Mouse (Mus musculus) lung, embryonic 16.5 days (tissue): ENCODE measurements at regions not wholly inside any gene's neighbourhood (a gene's known extent, or its start where the extent isn't known, plus 50 kb on each side); places are given as distances from the start of the nearest gene placed in this dataset.

Experiments
- ATAC-seq: fragments of 200-750 bp; cut with Nextera tagmentation; 2 replicates; pipeline ENCODE4 v1.8.0; 2017; ENCODE audit warnings: low read depth, mild to moderate bottlenecking, moderate library complexity
- H3K27ac ChIP-seq: fragments of 300-500 bp; sonication (generic); 2 replicates; pipeline ENCODE4 v1.5.1; 2014; ENCODE audit warnings: mild to moderate bottlenecking, control low read depth, low read length
- H3K27me3 ChIP-seq: fragments of 300-500 bp; sonication (generic); 2 replicates; pipeline ENCODE4 v1.6.1; 2014; ENCODE audit warnings: low read depth, low read length, mixed read lengths; ENCODE audit not compliant: control insufficient read depth, insufficient read depth
- H3K36me3 ChIP-seq: fragments of 300-500 bp; sonication (generic); 2 replicates; pipeline ENCODE4 v1.6.1; 2014; ENCODE audit warnings: low read length; ENCODE audit not compliant: control insufficient read depth, insufficient read depth
- H3K4me1 ChIP-seq: fragments of 300-500 bp; sonication (generic); replicated peaks from 2 replicates; pipeline ENCODE4 v1.6.1; 2014; ENCODE audit warnings: low read length, mixed read lengths; ENCODE audit not compliant: control insufficient read depth, insufficient read depth
- H3K4me2 ChIP-seq: fragments of 300-500 bp; sonication (generic); 2 replicates; pipeline ENCODE4 v1.6.1; 2014; ENCODE audit warnings: low read depth, low read length, control low read depth
- H3K4me3 ChIP-seq: fragments of 300-500 bp; sonication (generic); 2 replicates; pipeline ENCODE4 v1.5.1; 2014; ENCODE audit warnings: mild to moderate bottlenecking, low read length, control low read depth
- H3K9ac ChIP-seq: fragments of 300-500 bp; sonication (generic); 2 replicates; pipeline ENCODE4 v1.6.1; 2014; ENCODE audit warnings: low read length, control low read depth
- H3K9me3 ChIP-seq: fragments of 300-500 bp; sonication (generic); 2 replicates; pipeline ENCODE4 v1.6.1; 2016; ENCODE audit warnings: low read length; ENCODE audit not compliant: control insufficient read depth
- WGBS: fragments of 180-500 bp; shearing (Covaris S2); extraction: QIAGEN DNeasy Blood & Tissue Kit; methylation state at CpG from one replicate; pipeline ENCODE4 v1.1.7; 2014; 5-methylcytosine and 5-hydroxymethylcytosine counted together

DNA sequence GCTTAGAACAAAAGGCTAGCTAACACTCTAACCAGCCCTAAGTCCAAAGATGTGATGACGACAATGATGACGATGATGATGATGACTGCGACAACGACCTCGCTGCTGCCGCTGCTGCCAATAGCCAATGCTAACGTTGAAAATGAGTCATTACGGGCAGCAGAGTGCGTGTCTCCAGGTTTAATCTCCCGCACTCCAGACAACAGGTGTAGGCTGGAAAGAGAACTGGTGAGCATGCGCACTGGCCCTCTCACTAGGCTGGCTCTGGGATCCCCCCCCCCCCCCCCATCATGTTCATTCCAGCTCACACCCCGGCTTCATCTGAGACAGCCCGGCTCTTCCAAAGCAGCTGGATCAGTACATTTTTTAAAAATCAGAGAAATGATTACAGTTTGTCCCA lies 138.4 kb downstream of the 9530068E07Rik start:
- ATAC-seq, result no peak
- no peak overlapping the region for H3K4me3 ChIP-seq
- 23% methylated on average over 13 of the region's 13 CpGs for WGBS
- no peaks in the 10 kb centered on the region for H3K27me3 ChIP-seq
- H3K36me3 ChIP-seq, result no peaks in the 10 kb centered on the region
- peaks cover 8% of the 10 kb centered on the region for H3K4me1 ChIP-seq
- no peak overlapping the region for H3K9ac ChIP-seq
- no peak overlapping the region for H3K27ac ChIP-seq
- no peak overlapping the region for H3K4me2 ChIP-seq
- no peaks in the 10 kb centered on the region for H3K9me3 ChIP-seq

DNA sequence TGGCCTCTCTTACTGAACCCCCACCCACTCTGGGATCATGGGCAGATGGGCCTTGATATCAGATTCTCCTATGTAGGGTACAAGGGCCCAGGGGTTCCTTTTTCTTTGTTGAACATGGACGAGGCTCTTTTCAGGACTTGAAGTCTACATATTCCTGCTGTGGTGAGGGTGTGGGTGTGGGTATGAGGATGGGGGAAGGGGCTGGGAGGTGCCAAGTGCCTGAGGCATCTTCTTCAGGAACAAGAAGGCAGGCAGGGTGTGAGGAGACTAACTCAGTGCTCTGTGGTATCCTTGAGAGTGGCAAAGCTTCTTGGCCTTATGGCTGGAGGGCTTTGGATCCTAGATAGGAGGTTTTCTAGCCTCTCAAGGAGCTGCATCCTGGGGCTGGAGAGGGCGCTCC lies 140.0 kb downstream of the 9530068E07Rik start:
- Histone ChIP-seq H3K27ac (no peak overlapping the region), H3K4me3 (no peak overlapping the region), H3K4me1 (peaks cover 8% of the 10 kb centered on the region), H3K27me3 (no peaks in the 10 kb centered on the region), H3K4me2 (no peak overlapping the region), H3K36me3 (no peaks in the 10 kb centered on the region), H3K9me3 (no peaks in the 10 kb centered on the region), H3K9ac (no peak overlapping the region)
- whole genome bisulfite sequencing, result 65% methylated on average over 2 of the region's 2 CpGs
- ATAC-seq, result 0 out of 2 replicates have a peak, but pooled peaks have one; percentile 4

DNA sequence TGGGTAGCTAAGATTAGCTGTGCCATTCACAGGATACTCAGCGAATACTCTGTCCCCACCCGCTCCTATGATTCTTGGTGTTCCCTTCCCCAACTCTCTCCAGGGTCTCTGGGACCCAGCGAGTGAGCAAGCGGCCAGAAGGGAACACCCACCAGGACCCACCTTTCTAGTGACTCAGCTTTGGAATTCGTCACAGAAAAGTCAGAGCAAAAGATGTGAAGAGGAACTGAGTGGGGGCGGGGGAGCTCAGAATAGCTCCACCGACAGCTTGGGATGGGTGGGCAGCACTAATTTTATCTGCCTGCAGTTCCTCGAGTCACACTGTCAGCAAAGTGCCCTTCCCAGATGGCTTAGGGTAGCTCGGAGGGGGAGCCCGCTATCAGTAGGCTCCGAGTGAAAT lies 140.6 kb downstream of the 9530068E07Rik start:
- WGBS, result 50% methylated on average over 11 of the region's 11 CpGs
- Histone ChIP-seq H3K9me3 (no peaks in the 10 kb centered on the region), H3K36me3 (no peaks in the 10 kb centered on the region), H3K27me3 (no peaks in the 10 kb centered on the region), H3K9ac (no peak overlapping the region), H3K4me1 (peaks cover 8% of the 10 kb centered on the region), H3K4me2 (no peak overlapping the region), H3K4me3 (no peak overlapping the region), H3K27ac (no peak overlapping the region)
- no peak for ATAC-seq

DNA sequence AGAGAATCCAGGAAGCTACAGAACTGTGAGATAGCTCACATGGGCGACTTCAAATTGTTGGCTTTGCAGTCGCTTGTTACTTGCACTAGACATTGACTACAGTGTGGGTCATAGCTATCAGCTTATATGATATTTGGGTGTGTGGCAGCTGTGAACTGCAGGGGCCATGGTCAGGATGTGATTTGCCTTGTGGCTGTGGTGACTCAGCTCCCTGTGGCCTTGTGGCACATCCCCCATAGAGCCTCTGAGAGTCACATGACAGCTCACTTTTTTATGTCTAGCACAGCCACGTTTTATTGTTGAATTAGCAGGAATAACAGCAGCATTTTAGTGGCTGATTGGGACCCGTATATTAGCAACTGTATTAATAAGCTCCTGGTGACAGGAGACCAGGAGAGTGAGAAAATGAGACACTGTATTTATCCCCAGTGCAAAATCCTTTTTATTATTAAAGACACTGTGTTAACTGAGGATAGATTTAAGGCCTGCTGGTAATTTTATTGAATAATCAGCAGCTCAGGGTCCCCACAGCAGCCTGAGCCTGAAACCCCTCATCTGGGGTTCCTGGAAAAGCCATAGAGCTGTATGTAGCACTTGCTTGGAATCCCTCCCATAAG lies 141.7 kb downstream of the 9530068E07Rik start:
- H3K27ac ChIP-seq, result no peak overlapping the region
- no peaks in the 10 kb centered on the region for H3K27me3 ChIP-seq
- ATAC-seq, result no peak
- H3K4me3 ChIP-seq, result no peak overlapping the region
- no peak overlapping the region for H3K9ac ChIP-seq
- no peaks in the 10 kb centered on the region for H3K36me3 ChIP-seq
- no peaks in the 10 kb centered on the region for H3K9me3 ChIP-seq
- peaks cover 8% of the 10 kb centered on the region for H3K4me1 ChIP-seq
- no peak overlapping the region for H3K4me2 ChIP-seq
- WGBS, result 65% methylated on average over 4 of the region's 4 CpGs

DNA sequence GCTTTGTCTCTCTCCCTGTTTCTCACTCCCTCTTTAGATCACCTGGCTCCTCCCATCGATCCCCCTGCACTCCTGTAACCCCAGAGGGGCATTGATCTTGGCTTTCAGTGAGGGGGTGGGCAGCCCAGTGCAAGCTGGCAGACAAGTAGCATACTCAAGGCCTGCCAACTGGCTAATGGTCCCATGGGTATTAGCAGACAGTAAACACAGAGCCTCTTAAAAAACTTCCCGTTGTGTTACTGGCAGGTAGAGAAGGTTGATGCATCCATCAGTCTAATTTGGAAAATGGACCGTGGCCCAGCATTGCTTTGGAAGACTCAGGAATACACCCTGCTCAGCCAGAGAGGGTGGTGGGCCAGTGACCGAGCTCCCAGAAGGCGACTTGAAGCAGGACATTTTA lies 145.0 kb downstream of the 9530068E07Rik start:
- no peaks in the 10 kb centered on the region for H3K9me3 ChIP-seq
- no peaks in the 10 kb centered on the region for H3K36me3 ChIP-seq
- WGBS, result 64% methylated on average over 5 of the region's 5 CpGs
- no peak overlapping the region for H3K4me2 ChIP-seq
- no peak overlapping the region for H3K9ac ChIP-seq
- no peaks in the 10 kb centered on the region for H3K4me1 ChIP-seq
- H3K4me3 ChIP-seq, result no peak overlapping the region
- no peaks in the 10 kb centered on the region for H3K27me3 ChIP-seq
- ATAC-seq, result no peak
- no peak overlapping the region for H3K27ac ChIP-seq

DNA sequence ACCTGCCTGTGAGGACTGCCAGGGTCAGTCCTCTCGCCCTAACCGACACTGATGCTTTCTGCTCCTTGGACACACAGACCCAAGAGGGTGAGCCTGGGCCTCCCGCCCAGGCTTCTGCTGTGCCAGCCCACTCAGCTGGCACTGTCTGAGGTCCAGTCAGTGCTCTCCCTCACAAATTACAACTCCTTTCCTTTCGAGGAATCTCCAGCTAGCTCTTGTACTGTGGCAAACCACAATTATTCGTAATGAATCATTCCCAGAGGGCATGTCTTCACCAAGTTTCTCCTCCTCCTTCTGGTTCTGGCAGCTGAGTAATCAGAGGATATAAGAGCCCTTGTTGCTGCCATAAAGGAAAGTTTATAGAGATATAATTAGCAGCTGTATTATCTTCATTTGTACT lies 155.2 kb downstream of the 9530068E07Rik start:
- H3K4me1 ChIP-seq, result no peaks in the 10 kb centered on the region
- H3K4me3 ChIP-seq, result no peak overlapping the region
- H3K27ac ChIP-seq, result no peak overlapping the region
- H3K9ac ChIP-seq, result no peak overlapping the region
- H3K4me2 ChIP-seq, result no peak overlapping the region
- no peak for ATAC-seq
- no peaks in the 10 kb centered on the region for H3K27me3 ChIP-seq
- WGBS, result 59% methylated on average over 5 of the region's 5 CpGs
- no peaks in the 10 kb centered on the region for H3K36me3 ChIP-seq
- no peaks in the 10 kb centered on the region for H3K9me3 ChIP-seq

DNA sequence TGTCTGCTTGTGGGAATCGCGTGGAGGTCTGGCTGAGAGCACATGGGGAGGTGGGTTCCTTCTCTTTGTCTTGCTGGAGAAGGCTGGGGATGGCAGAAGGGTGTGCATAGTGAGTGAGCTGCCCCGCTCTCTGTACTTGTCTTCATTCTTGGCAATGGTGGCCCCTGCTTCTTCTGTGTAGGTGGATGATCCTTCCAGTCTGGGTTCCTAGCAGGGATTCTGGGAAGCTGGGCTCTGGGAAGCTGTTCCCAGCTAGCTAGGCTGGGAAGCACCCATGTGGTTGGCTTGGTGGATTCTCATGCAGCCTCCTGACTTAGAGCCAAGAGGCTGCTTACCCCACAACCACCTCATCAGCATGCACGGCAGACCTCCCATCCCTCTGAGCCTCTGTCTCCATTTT lies 156.6 kb downstream of the 9530068E07Rik start:
- WGBS, result 86% methylated on average over 4 of the region's 4 CpGs
- H3K4me2 ChIP-seq, result no peak overlapping the region
- H3K27ac ChIP-seq, result no peak overlapping the region
- no peaks in the 10 kb centered on the region for H3K36me3 ChIP-seq
- H3K9ac ChIP-seq, result no peak overlapping the region
- no peaks in the 10 kb centered on the region for H3K4me1 ChIP-seq
- H3K4me3 ChIP-seq, result no peak overlapping the region
- H3K9me3 ChIP-seq, result no peaks in the 10 kb centered on the region
- H3K27me3 ChIP-seq, result no peaks in the 10 kb centered on the region
- no peak for ATAC-seq

DNA sequence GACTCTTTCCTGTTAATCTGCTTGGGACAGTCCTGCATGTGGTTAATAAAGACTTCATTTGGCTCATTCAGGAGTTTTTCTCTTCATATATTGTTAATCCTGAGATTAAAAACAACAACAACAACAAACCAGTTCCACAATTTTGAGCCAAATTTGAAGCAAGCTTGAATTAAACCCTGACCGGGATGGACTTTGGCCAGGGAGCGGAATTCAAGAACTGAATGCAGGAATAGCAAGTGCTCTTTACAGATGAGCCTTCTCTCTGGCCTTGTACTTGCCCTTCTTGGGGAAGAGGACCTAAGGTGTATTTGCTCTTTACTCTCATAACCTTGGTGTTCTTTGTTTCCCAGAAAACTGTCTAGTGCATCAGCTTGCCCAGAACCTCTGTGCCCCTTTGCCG lies 161.6 kb downstream of the 9530068E07Rik start:
- Histone ChIP-seq H3K4me2 (no peak overlapping the region), H3K4me3 (no peak overlapping the region), H3K27ac (no peak overlapping the region), H3K27me3 (no peaks in the 10 kb centered on the region), H3K36me3 (no peaks in the 10 kb centered on the region), H3K9me3 (no peaks in the 10 kb centered on the region), H3K9ac (no peak overlapping the region), H3K4me1 (peaks cover 6% of the 10 kb centered on the region; the same call in 1 of the 2 replicates)
- no peak for ATAC-seq
- WGBS, result 91% methylated on average over 3 of the region's 3 CpGs

DNA sequence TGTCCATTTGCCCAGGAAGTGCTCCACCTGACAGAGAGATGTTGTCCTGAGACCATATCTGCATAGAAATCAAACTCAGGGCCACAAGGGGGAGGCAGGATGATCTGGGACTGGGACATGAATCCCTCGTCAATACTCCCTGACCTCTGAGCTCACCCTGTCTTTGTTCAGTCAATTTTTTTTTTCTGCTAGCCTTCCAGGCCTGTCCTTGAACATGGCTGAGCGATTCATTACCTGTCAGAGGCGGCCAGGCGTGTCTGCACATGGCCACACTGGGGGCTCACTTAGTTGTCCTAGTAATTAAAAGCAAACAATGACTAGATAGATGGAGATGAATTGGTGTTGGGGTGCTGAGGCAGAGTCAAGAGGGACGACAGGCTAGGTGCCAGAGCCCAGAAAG lies 162.6 kb downstream of the 9530068E07Rik start:
- 73% methylated on average over 5 of the region's 5 CpGs for WGBS
- Histone ChIP-seq H3K4me1 (peaks cover 6% of the 10 kb centered on the region; the same call in 1 of the 2 replicates), H3K9me3 (no peaks in the 10 kb centered on the region), H3K36me3 (no peaks in the 10 kb centered on the region), H3K27ac (no peak overlapping the region), H3K4me2 (no peak overlapping the region), H3K9ac (no peak overlapping the region), H3K4me3 (no peak overlapping the region), H3K27me3 (no peaks in the 10 kb centered on the region)
- no peak for ATAC-seq

DNA sequence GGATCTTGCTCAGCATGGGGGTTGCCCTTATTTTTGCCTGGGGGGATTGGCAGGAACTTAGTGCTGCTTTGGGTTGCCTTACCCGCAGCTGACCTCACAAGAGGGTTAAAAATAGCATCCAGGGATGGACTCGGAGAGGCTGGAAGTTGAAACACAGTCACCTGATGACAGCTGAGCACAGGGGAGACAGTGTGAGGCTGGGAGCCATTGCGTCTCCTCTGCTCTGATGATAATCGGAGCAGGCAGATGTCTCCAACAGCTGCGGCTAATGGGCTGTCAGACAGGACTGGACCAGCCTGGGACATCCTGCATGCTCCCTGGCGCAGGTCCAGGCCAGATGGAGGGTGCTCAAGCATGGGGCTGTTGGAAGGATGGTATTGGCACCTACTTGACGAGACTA lies 165.1 kb downstream of the 9530068E07Rik start:
- ATAC-seq, result peak; percentile 59
- WGBS, result 35% methylated on average over 7 of the region's 7 CpGs
- Histone ChIP-seq H3K27me3 (no peaks in the 10 kb centered on the region), H3K36me3 (no peaks in the 10 kb centered on the region), H3K9me3 (no peaks in the 10 kb centered on the region), H3K9ac (no peak overlapping the region), H3K4me1 (peaks cover 10% of the 10 kb centered on the region; the same call in 1 of the 2 replicates), H3K27ac (no peak overlapping the region), H3K4me2 (no peak overlapping the region), H3K4me3 (no peak overlapping the region)
